Mouse (Mus musculus) olfactory bulb, adult 2 months (tissue): Measurements from ENCODE around the gene Rprm.

Source experiments
- CTCF ChIP-seq: fragments of 200-500 bp; IDR thresholded peaks from 2 replicates; pipeline ENCODE4 v1.5.1; 2012; ENCODE audit warnings: low read depth, mild to moderate bottlenecking, low read length, moderate library complexity; ENCODE audit not compliant: insufficient read depth
- POLR2A ChIP-seq: fragments of 200-500 bp; IDR thresholded peaks from 2 replicates; pipeline ENCODE4 v1.6.1; 2012; ENCODE audit warnings: mild to moderate bottlenecking, low read depth, low read length, moderate library complexity; ENCODE audit not compliant: insufficient read depth

- TF ChIP-seq CTCF = no peak
- no peak for TF ChIP-seq POLR2A
Measured at GRCm38 (mm10) chr2:54078961-54079360, 6.4 kb downstream of the Rprm start.
